Mouse (Mus musculus) liver, embryonic 14.5 days (tissue): ENCODE results near the gene Mroh8. TPM values are rescaled to one million over a fixed set of nuclear protein-coding genes. Genes with fewer than 3 reads are reported as not detected.

Experiments
- ATAC-seq: fragments of 200-750 bp; cut with Nextera tagmentation; 2 replicates; pipeline ENCODE4 v1.8.0; 2017; ENCODE audit warnings: moderate number of reproducible peaks, mild to moderate bottlenecking, moderate library complexity; ENCODE audit not compliant: insufficient read depth
- DNase-seq, 3 experiments: peaks; one replicate each; pipeline ENCODE4 v3.0.0-alpha.2; 2012 to 2013; ENCODE audit warnings: low read depth in 3 of 3, low spot score in 3 of 3
- H3K27ac ChIP-seq: fragments of 300-500 bp; sonication (generic); 2 replicates; pipeline ENCODE4 v1.5.1; 2014; ENCODE audit warnings: moderate library complexity, mild to moderate bottlenecking, control low read depth, inconsistent platforms
- H3K27me3 ChIP-seq: fragments of 300-500 bp; sonication (generic); 2 replicates; pipeline ENCODE4 v1.6.1; 2014; ENCODE audit warnings: mild to moderate bottlenecking, low read length, moderate library complexity; ENCODE audit not compliant: control insufficient read depth, insufficient read depth
- H3K36me3 ChIP-seq: fragments of 300-500 bp; sonication (generic); replicated peaks from 2 replicates; pipeline ENCODE4 v1.6.1; 2014; ENCODE audit warnings: low read depth; ENCODE audit not compliant: control insufficient read depth, insufficient read depth
- H3K4me1 ChIP-seq, 2 experiments: fragments of 200-500 bp in 1 of 2; fragments of 300-500 bp in 1 of 2; sonication (generic) in 1 of 2; replicated peaks; 2 replicates each; pipeline ENCODE4 v1.6.1; 2012 to 2014; ENCODE audit warnings: antibody characterized with exemption in 1 of 2, inconsistent platforms in 1 of 2, low read length in 1 of 2; ENCODE audit not compliant: control insufficient read depth in 2 of 2, insufficient read depth in 2 of 2
- H3K4me2 ChIP-seq: fragments of 300-500 bp; sonication (generic); 2 replicates; pipeline ENCODE4 v1.6.1; 2014; ENCODE audit warnings: low read depth, mild to moderate bottlenecking, control low read depth, moderate library complexity
- H3K4me3 ChIP-seq, 2 experiments: fragments of 200-500 bp in 1 of 2; fragments of 300-500 bp in 1 of 2; sonication (generic) in 1 of 2; 2 replicates each; pipeline ENCODE4 v1.5.1; 2012 to 2014; ENCODE audit warnings: low read depth in 2 of 2, low read length in 2 of 2, mild to moderate bottlenecking in 2 of 2, control low read depth in 1 of 2, inconsistent platforms in 1 of 2, moderate library complexity in 1 of 2; ENCODE audit not compliant: insufficient read depth in 1 of 2
- H3K9ac ChIP-seq: fragments of 300-500 bp; sonication (generic); replicated peaks from 2 replicates; pipeline ENCODE4 v1.6.1; 2014; ENCODE audit warnings: mild to moderate bottlenecking, control low read depth, moderate library complexity
- H3K9me3 ChIP-seq: fragments of 300-500 bp; sonication (generic); 2 replicates; pipeline ENCODE4 v1.6.1; 2016; ENCODE audit warnings: low read length, mixed read lengths; ENCODE audit not compliant: control insufficient read depth
- CTCF ChIP-seq: IDR thresholded peaks from 2 replicates; pipeline ENCODE4 v1.5.1; 2016; ENCODE audit warnings: antibody characterized with exemption, low read depth, control low read depth
- EP300 ChIP-seq: IDR thresholded peaks from 2 replicates; pipeline ENCODE4 v1.6.1; 2016; ENCODE audit warnings: antibody characterized with exemption, low read depth
- WGBS: fragments of 180-500 bp; shearing (Covaris S2); extraction: QIAGEN DNeasy Blood & Tissue Kit; methylation state at CpG from one replicate; pipeline ENCODE4 v1.1.7; 2014; ENCODE audit not compliant: insufficient replicate concordance; 5-methylcytosine and 5-hydroxymethylcytosine counted together
- polyA plus RNA-seq, 2 experiments: library from polyadenylated mRNA; depleted of rRNA in 1 of 2; stranded (reverse) in 1 of 2; unstranded in 1 of 2; fragments of >200 nt; fragmentation: Nextera tagmentation in 1 of 2; extraction: Ambion mirVana in 1 of 2; gene quantifications; 2 replicates each; pipeline versions ENCODE4 v1.2.1 to v1.2.3; 2012 to 2014

Mroh8 gene
- polyA plus RNA-seq, 2 experiments = 0.05 to 0.11 TPM

GRCm38 (mm10) chr2:157320886-157321285 lies 41.5 kb upstream of the Mroh8 start:
- peaks cover 72% of the 10 kb centered on the region for H3K36me3 ChIP-seq
- no peaks in the 10 kb centered on the region for H3K27me3 ChIP-seq
- no peak overlapping the region for H3K9ac ChIP-seq
- no peak overlapping the region for H3K4me2 ChIP-seq
- no peaks in the 10 kb centered on the region for H3K9me3 ChIP-seq
- WGBS = 71% methylated on average over 5 of the region's 5 CpGs
- DNase-seq (no peak), ATAC-seq (no peak)
- no peak overlapping the region for H3K4me3 ChIP-seq
- no peak overlapping the region for H3K27ac ChIP-seq
- TF ChIP-seq CTCF = no peak
- no peaks in the 10 kb centered on the region for H3K4me1 ChIP-seq

- 88% methylated on average over 8 of the region's 8 CpGs for WGBS
- H3K36me3 ChIP-seq = peaks cover 74% of the 10 kb centered on the region
- ATAC-seq = no peak
- H3K4me1 ChIP-seq = no peaks in the 10 kb centered on the region
- no peaks in the 10 kb centered on the region for H3K9me3 ChIP-seq
- no peak for DNase-seq
- no peak overlapping the region for H3K4me3 ChIP-seq
- H3K27me3 ChIP-seq = no peaks in the 10 kb centered on the region
- H3K27ac ChIP-seq = no peak overlapping the region
- H3K9ac ChIP-seq = no peak overlapping the region
- TF ChIP-seq CTCF (no peak), EP300 (no peak)
- no peak overlapping the region for H3K4me2 ChIP-seq
These were observed 40.8 kb upstream of the Mroh8 start for GRCm38 (mm10) chr2:157320135-157320534.

GRCm38 (mm10) chr2:157317220-157317619 lies 37.9 kb upstream of the Mroh8 start:
- no peak overlapping the region for H3K27ac ChIP-seq
- no peak overlapping the region for H3K4me2 ChIP-seq
- no peaks in the 10 kb centered on the region for H3K9me3 ChIP-seq
- WGBS = 79% methylated on average over 6 of the region's 6 CpGs
- no peaks in the 10 kb centered on the region for H3K4me1 ChIP-seq
- no peak for ATAC-seq
- peaks cover 81% of the 10 kb centered on the region for H3K36me3 ChIP-seq
- H3K9ac ChIP-seq = no peak overlapping the region
- no peaks in the 10 kb centered on the region for H3K27me3 ChIP-seq
- DNase-seq = no peak
- no peak overlapping the region for H3K4me3 ChIP-seq
- TF ChIP-seq EP300 (no peak), CTCF (no peak)

GRCm38 (mm10) chr2:157316358-157316933 lies 37.1 kb upstream of the Mroh8 start:
- H3K27ac ChIP-seq = no peak overlapping the region
- no peak for ATAC-seq
- H3K27me3 ChIP-seq = no peaks in the 10 kb centered on the region
- TF ChIP-seq EP300 (no peak), CTCF (no peak)
- peaks cover 77% of the 10 kb centered on the region for H3K36me3 ChIP-seq
- DNase-seq = no peak
- 84% methylated on average over 14 of the region's 14 CpGs for WGBS
- H3K4me1 ChIP-seq = no peaks in the 10 kb centered on the region
- no peaks in the 10 kb centered on the region for H3K9me3 ChIP-seq
- H3K9ac ChIP-seq = no peak overlapping the region
- H3K4me3 ChIP-seq = no peak overlapping the region
- H3K4me2 ChIP-seq = no peak overlapping the region

- 84% methylated on average over 6 of the region's 6 CpGs for WGBS
- TF ChIP-seq CTCF (no peak), EP300 (no peak)
- H3K4me3 ChIP-seq = no peak overlapping the region
- H3K4me2 ChIP-seq = no peak overlapping the region
- no peak for DNase-seq
- H3K4me1 ChIP-seq = no peaks in the 10 kb centered on the region
- H3K36me3 ChIP-seq = peaks cover 80% of the 10 kb centered on the region
- H3K27me3 ChIP-seq = no peaks in the 10 kb centered on the region
- no peak overlapping the region for H3K9ac ChIP-seq
- H3K27ac ChIP-seq = no peak overlapping the region
- no peaks in the 10 kb centered on the region for H3K9me3 ChIP-seq
- no peak for ATAC-seq
These were observed 36.1 kb upstream of the Mroh8 start for GRCm38 (mm10) chr2:157315486-157315885.
